Mouse (Mus musculus): ENCODE measurements around the gene Slc6a20a. TPM values are rescaled to one million over a fixed set of nuclear protein-coding genes. Genes with fewer than 3 reads are reported as not detected.

Gene Slc6a20a
- polyA plus RNA-seq, 2 experiments from 2014 or later = 0.54 TPM; not detected in 1

- no peak for ATAC-seq
Observed at GRCm38 (mm10) chr9:123636771-123637170, 41.9 kb downstream of the Slc6a20a start.

- no peak for ATAC-seq
Observed at GRCm38 (mm10) chr9:123632993-123633392, 45.7 kb downstream of the Slc6a20a start.

- no peak for ATAC-seq
Observed at GRCm38 (mm10) chr9:123632281-123632680, 46.4 kb downstream of the Slc6a20a start, which contains the start of gene Slc6a20b. Gene Slc6a20b, minus strand, starts transcription at chr9:123632565.

GRCm38 (mm10) chr9:123631666-123632065 is 47.0 kb downstream of the Slc6a20a start:
- ATAC-seq = no peak

DNA sequence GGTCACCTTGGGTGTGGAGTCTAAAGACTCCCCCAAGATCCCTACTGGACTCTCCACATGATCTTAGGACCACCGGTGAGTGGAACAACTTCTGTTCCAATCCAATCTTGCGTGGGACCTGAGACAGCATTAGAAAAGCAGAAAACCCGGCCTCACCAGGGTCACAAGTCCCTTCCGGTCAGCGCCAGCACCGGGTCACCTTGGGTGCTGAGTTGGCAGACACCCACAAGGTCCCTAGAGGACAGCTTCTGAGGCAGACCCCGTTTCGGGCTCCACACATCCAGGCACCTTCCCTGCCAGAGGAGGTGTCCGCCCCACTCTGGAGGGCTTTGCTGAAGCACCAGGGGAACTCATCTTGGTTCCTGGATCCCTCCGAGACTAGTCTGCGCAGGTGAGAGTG is 52.9 kb downstream of the Slc6a20a start:
- no peak for ATAC-seq

GRCm38 (mm10) chr9:123624741-123625140 is 53.9 kb downstream of the Slc6a20a start:
- ATAC-seq = no peak

DNA sequence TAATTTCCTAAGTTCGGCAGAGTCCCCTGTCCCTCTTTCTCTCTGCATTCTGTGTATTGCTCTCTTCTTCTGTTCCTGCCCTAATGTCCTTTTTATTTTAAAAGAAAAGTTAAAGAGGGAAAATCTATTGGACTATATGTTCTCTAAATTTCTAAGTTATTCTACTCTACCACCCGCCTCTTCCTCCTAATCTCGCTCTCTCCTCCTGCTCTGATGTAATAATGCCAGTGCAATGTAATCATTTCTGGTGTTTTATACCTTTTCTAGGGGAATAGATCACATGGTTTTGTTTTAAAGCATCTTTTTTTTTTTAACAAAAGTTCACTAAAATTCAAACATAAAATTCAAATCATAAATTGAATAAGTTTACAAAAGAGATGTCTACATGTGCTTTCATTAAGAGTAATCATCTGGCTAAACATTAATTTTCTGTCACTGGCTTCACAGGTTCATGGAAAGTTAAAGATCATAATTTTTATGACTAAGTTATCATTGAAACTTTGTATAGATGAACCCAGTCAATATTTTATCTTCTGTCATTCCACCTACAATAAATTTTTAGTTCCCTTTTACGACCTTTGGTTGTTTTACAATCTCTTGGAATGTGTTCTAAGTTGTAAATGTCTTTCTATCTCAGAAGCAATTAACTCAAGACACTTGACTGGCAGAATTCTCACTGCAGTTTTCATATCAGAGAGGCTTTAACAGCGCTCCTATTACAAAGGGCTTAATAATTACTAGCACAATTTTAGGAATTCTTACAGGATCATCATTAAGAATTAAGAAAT is 58.2 kb downstream of the Slc6a20a start:
- no peak for ATAC-seq

DNA sequence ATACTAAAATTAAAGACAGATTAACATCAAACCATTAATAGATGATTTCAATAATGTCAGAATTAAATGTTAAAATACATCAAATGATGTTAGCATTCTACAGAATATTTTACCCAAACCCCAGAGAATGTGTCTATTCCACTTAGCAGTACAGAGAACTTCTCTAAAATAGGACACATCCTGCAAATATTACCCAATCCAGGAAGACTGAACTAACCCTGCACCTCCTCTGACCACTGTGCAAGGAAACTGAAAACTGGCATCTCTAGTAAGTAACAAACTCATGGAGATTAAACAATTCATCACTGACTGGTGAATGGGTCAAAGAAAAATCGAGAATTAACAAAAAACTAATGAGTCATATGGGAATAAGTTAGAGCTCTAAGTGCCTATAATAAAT is 77.2 kb downstream of the Slc6a20a start:
- no peak for ATAC-seq

- ATAC-seq = no peak
Observed at GRCm38 (mm10) chr9:123597376-123597775, 81.3 kb downstream of the Slc6a20a start.

DNA sequence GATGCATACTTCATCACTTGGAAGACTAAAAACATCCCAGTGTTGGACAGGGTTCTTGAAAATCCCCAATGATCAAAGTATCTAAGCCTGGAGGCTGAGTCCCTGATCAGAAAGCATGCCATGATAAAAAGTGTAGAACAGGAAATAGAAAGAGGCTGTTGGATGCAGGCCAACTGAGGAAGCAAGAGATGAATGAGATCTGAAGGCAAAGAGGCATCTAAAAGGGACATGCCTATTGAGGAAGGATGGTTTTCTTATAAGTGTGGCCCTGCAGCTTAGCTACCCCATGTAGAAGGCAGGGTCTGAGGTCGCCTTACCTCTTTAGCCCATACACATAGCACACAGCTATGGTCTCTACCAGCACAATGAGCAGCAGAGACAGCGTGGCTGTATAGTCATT is 81.8 kb downstream of the Slc6a20a start:
- no peak for ATAC-seq

DNA sequence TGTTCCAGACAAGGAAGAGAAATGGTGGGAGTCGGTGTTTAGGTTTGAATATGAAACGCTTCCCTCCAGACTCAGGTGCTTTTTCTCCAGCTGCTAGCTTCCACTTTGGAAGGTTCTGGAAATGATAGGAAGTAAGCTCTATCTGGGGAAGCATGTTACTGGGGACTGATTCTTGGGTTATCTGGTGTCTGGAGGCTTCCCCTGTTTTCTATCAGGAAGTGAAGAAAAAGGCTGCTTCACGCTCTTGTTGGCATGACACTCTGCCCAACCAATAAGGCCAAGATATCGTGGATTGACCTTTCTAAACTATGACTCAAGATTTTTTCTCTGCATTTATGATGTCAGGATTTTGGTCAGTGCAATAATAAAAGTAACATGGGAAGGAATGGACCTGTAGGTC is 83.5 kb downstream of the Slc6a20a start:
- ATAC-seq = no peak

DNA sequence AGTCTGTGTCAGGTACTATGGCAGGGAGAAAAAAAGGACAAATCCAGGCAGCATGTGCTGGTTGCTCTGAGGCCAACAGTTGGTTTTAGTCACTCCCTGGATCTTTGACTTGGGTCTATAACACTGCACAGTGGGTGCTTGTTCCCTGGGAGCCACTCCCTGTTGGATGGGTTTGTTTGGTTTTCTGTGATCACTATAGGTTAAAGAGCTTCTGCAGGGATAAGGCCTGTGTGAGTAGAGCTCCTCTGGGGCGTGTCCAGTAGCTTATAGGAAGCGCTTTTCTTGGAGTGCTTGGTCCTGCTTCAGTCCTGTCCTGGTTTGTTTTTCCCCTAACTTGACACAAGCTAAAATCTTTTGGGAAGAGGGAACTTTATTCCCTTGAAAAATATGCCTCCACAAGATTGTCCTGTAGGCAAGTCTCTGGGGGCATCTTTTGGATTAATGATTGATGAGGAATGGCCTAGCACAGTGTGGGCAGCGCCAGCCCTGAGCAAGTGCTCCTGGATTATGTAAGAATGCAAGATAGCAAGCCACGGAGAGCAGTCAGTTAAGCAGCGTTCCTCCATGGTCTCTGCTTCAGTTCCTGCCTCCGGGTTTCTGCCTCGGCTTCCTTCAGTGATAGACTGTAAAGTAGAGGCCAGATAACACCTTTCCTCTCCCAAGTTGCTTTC is 89.3 kb downstream of the Slc6a20a start:
- no peak for ATAC-seq

Other genes with a start within 250 kb of the Slc6a20a start
- gene Limd1, start 200.2 kb downstream of the Slc6a20a start, polyA plus RNA-seq (2017; shearing (Covaris generic)) = 10 to 100 TPM; 31.3 to 38.7 TPM
- 10 to 100 TPM; 45.6 to 59.3 TPM for gene Sacm1l, start 149.1 kb downstream of the Slc6a20a start, polyA plus RNA-seq (2017; shearing (Covaris generic))
- under 1 TPM; 0.47 to 0.83 TPM for gene Slc6a20b, start 46.3 kb downstream of the Slc6a20a start, polyA plus RNA-seq (2017; shearing (Covaris generic))
- 10 to 100 TPM; 15.3 to 36.5 TPM for gene Ccr9, start 446 bp downstream of the Slc6a20a start, polyA plus RNA-seq (2017; shearing (Covaris generic))
- 10 to 100 TPM; 51.1 to 71.1 TPM for gene Lztfl1, start 38.8 kb upstream of the Slc6a20a start, polyA plus RNA-seq (2017; shearing (Covaris generic))
- 100 to 1,000 TPM; 117 to 287 TPM for gene Cxcr6, start 127.6 kb upstream of the Slc6a20a start, polyA plus RNA-seq (2017; shearing (Covaris generic))
- 10 to 100 TPM; 27.8 to 29.5 TPM for gene Fyco1, start 173.0 kb upstream of the Slc6a20a start, polyA plus RNA-seq (2017; shearing (Covaris generic))
- under 1 TPM; 0.64 to 0.67 TPM for gene Xcr1, start 183.1 kb upstream of the Slc6a20a start, polyA plus RNA-seq (2017; shearing (Covaris generic))